In the genomic region with DNA sequence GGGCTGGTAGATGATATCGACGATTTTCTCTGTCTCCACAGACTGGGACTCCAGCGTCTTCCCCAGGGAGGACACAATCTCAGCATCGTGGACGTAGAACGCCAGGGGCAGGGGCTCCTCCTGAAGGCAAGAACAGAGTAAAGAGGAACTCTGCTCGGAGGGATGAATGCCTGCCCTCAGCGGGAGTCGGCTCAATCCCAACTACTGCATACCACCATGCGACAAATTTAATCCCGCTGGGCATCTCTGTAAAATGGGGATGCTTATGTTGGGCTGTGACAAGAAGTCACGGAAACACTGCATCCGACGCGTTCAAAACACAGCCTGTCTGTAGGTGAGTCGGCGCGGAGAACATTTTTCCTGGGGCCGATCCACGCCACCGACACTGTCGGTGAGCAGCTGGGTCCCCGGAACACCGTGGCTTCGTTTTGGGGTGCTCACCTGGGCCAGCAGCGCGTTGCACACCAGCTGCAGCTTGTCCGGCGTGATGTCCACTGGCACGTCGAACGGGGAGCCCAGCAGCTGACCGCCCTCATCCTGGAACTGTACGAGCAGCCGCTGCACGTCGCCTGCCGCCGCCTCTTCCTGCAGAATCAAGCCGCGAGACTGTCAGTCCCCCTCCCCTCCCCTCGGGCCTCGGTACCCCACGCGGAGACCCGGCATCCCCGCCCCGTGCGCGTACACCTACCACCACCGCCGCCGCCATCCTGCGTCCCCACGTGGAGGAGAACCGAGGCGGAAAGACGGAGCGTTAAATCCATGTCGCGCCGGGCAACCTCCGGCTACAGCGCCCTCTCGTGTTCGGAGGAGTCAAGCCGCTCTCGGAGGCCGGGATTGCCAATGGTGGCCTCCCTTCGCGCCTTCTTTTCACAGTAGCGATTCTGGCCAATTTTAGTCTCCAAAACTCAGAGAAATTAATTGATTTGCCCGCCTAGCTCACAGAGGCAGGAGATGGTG, we compare ENCODE assay signal across 8 mouse cellular contexts. TPM values are rescaled to one million over a fixed set of nuclear protein-coding genes. Genes with fewer than 3 reads are reported as not detected.
A peak's percentile ranks its signal among the peaks of the same experiment; 100 is the strongest.
DNase-seq lines count a peak whose midpoint lies in the region; ATAC-seq and TF ChIP-seq lines count a peak whose summit lies in the region.

Gene Nle1 (minus strand): TSS at position 761 of the 957 bp plus-strand sequence.

- WGBS in forebrain, postnatal 0 days = 2% methylated on average over 72 of the region's 73 CpGs
- WGBS in lung, embryonic 15.5 days = under 1% methylated on average over 73 of the region's 73 CpGs

- TF ChIP-seq CTCF in G1E (IDR thresholded peaks at IDR 0.05; ENCODE audit: low read depth, low read length) = peak; percentile 53; the same call in 1 of the 2 replicates
- TF ChIP-seq CTCF in forebrain, postnatal 0 days (IDR thresholded peaks at IDR 0.05; ENCODE audit: low read depth) = peak; percentile 98

- H3K9ac ChIP-seq in forebrain, postnatal 0 days = peak within 1 kb of the TSS; percentile 77
- peak within 1 kb of the TSS; percentile 77 for H3K9ac ChIP-seq in lung, embryonic 15.5 days

- DNase-seq in G1E (ENCODE audit: low spot score) = peak; percentile 79
- DNase-seq in cerebellum, adult 18-20 months = peak; percentile 90 to 96
- peak; percentile 95 for DNase-seq in forebrain, postnatal 0 days
- DNase-seq in heart, postnatal 4 days = peak; percentile 98
- DNase-seq in layer of hippocampus, adult 8-10 months (ENCODE audit: low spot score in 2 of 2) = peak; percentile 83 to 91
- DNase-seq in ovary, adult 18-20 months (ENCODE audit: low spot score) = peak; percentile 75
- peak; percentile 93 for DNase-seq in thymus, postnatal 0 days (ENCODE audit: low spot score)

- peak within 1 kb of the TSS; percentile 59; the same call in 1 of the 2 replicates for H3K27ac ChIP-seq in forebrain, postnatal 0 days (ENCODE audit: low read depth, low read length)
- H3K27ac ChIP-seq in lung, embryonic 15.5 days = no peak within 1 kb of the TSS

- H3K9me3 ChIP-seq in G1E (replicated peaks) = no peaks in the 10 kb centered on the region
- no peaks in the 10 kb centered on the region for H3K9me3 ChIP-seq in forebrain, postnatal 0 days (ENCODE audit: low read length)
- no peaks in the 10 kb centered on the region for H3K9me3 ChIP-seq in lung, embryonic 15.5 days

- H3K4me2 ChIP-seq in forebrain, postnatal 0 days (ENCODE audit: low read depth) = peak within 1 kb of the TSS; percentile 72
- peak within 1 kb of the TSS; percentile 86 for H3K4me2 ChIP-seq in lung, embryonic 15.5 days

- H3K36me3 ChIP-seq in G1E (replicated peaks) = peaks cover 42% of the 10 kb centered on the region
- H3K36me3 ChIP-seq in forebrain, postnatal 0 days (ENCODE audit: insufficient read depth) = peaks cover 28% of the 10 kb centered on the region
- peaks cover 28% of the 10 kb centered on the region for H3K36me3 ChIP-seq in lung, embryonic 15.5 days

- peaks cover 21% of the 10 kb centered on the region for H3K27me3 ChIP-seq in G1E (ENCODE audit: insufficient read depth, low read length)
- no peaks in the 10 kb centered on the region for H3K27me3 ChIP-seq in forebrain, postnatal 0 days (ENCODE audit: insufficient read depth, low read length)
- H3K27me3 ChIP-seq in lung, embryonic 15.5 days = no peaks in the 10 kb centered on the region; the same call in 1 of the 2 replicates

- peaks cover 39% of the 10 kb centered on the region for H3K4me1 ChIP-seq in G1E (ENCODE audit: insufficient read depth, low read depth, low read length)
- H3K4me1 ChIP-seq in forebrain, postnatal 0 days (ENCODE audit: insufficient read depth) = no peaks in the 10 kb centered on the region
- H3K4me1 ChIP-seq in lung, embryonic 15.5 days = peaks cover 9% of the 10 kb centered on the region

- ATAC-seq in G1E (ENCODE audit: extremely low read depth, insufficient number of reproducible peaks, low FRiP score, poor library complexity, severe bottlenecking) = peak; percentile 58
- peak; percentile 98 for ATAC-seq in forebrain, postnatal 0 days
- peak; percentile 58; the same call in 1 of the 2 replicates for ATAC-seq in lung, embryonic 15.5 days (ENCODE audit: borderline replicate concordance, extremely low read depth, low FRiP score, low TSS enrichment)

- peak within 1 kb of the TSS; percentile 91 for H3K4me3 ChIP-seq in G1E (ENCODE audit: low read depth, low read length)
- H3K4me3 ChIP-seq in forebrain, postnatal 0 days (ENCODE audit: low read depth, low read length) = peak within 1 kb of the TSS; percentile 73
- peak within 1 kb of the TSS; percentile 78 for H3K4me3 ChIP-seq in lung, embryonic 15.5 days

RNA-seq across cellular contexts. Expression of gene Nle1, which starts in this region (rescaled TPM):
- total RNA-seq in G1E (2014; fragmentation: Nextera tagmentation) (27.6 and 38.6 TPM in 2 replicates), G1E (2017) (18.6 and 23.2 TPM in 2 replicates)
- 92.9 and 93.8 TPM in 2 replicates for polyA plus RNA-seq in G1E (2012)
- total RNA-seq in forebrain, postnatal 0 days (2014; rRNA removed) = 31.5 and 34.9 TPM in 2 replicates
- 26.4 and 27.2 TPM in 2 replicates for polyA plus RNA-seq in forebrain, postnatal 0 days (2015; fragmentation: Nextera tagmentation; extraction: Ambion mirVana)
- 10 to 100 TPM; 17.4 to 20.1 TPM for total RNA-seq in heart, postnatal 4 days (2021)
- total RNA-seq in layer of hippocampus, adult 8-10 months (2022) = 10 to 100 TPM; 39.5 to 51.7 (median 46.7) TPM
- polyA plus RNA-seq in lung, embryonic 15.5 days (2015; fragmentation: Nextera tagmentation; extraction: Ambion mirVana) = 29.4 and 34.1 TPM in 2 replicates
- polyA plus RNA-seq in thymus, postnatal 0 days (2015; fragmentation: Nextera tagmentation; extraction: Ambion mirVana) = 36.1 and 37.6 TPM in 2 replicates
